Mouse (Mus musculus) brain, embryonic 14.5 days (tissue): ENCODE data around the gene Vegfa.

Source experiments
- CTCF ChIP-seq: fragments of 200-500 bp; IDR thresholded peaks from 2 replicates; pipeline ENCODE4 v1.5.1; 2012; ENCODE audit warnings: inconsistent platforms, mild to moderate bottlenecking, moderate library complexity, borderline replicate concordance; ENCODE audit not compliant: insufficient read depth, insufficient read length; ENCODE audit errors: extremely low read depth
- POLR2A ChIP-seq: fragments of 200-500 bp; IDR thresholded peaks from 2 replicates; pipeline ENCODE4 v1.6.1; 2012; ENCODE audit warnings: mild to moderate bottlenecking, inconsistent platforms, borderline replicate concordance; ENCODE audit not compliant: poor library complexity, insufficient read depth, insufficient read length, severe bottlenecking; ENCODE audit errors: extremely low read depth

GRCm38 (mm10) chr17:45970741-45971550 is 61.2 kb downstream of the Vegfa start:
- no peak for TF ChIP-seq CTCF
- no peak for TF ChIP-seq POLR2A
